Mouse (Mus musculus) lung, postnatal 14 days (tissue): ENCODE results near the gene 4931406P16Rik.

ENCODE experiments used
- DNase-seq: peaks from one replicate; pipeline ENCODE4 v3.0.0; 2021

Gene 4931406P16Rik

GRCm38 (mm10) chr7:34309186-34309764, 4.1 kb downstream of the 4931406P16Rik start:
- no peak for DNase-seq

GRCm38 (mm10) chr7:34308586-34308985, 4.8 kb downstream of the 4931406P16Rik start:
- DNase-seq = no peak

DNA sequence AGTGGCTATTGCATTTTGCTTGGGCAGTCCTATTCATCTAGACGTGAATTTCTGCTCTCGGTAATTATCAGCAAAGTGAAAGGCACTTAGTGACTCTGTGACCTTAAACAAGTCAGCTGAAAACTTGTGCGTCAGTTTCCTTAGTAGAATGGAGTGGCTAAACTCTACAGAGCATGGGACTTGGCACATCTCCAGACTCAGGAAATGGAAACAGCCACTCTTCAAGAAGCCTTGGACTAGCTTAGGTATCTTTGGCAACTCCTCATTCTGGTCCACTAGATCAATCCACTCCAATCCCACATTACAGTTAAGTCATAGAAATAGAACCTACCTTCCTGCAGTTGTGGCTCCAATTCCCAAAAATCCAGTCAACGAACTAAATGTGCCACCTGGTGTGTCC, 7.9 kb downstream of the 4931406P16Rik start:
- peak; percentile 63 for DNase-seq

DNA sequence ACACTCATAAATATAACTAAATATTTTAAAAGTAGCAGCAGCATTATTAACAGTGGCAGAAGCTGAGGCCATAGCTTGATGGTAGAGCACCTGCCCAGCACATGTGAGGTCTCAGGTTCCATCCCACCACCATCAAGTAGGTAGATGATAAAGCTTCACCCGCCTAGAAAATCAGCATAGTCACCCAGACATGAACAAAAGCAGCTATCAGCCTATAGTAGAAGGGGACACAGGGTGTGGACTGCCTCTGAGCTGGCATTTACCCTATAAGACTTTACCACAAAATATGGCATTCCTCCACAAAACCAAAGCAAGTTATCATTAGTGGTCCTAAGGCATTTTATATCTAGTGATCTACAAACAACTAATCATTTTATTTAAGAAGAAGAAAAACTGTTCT, 10.7 kb downstream of the 4931406P16Rik start:
- no peak for DNase-seq

DNA sequence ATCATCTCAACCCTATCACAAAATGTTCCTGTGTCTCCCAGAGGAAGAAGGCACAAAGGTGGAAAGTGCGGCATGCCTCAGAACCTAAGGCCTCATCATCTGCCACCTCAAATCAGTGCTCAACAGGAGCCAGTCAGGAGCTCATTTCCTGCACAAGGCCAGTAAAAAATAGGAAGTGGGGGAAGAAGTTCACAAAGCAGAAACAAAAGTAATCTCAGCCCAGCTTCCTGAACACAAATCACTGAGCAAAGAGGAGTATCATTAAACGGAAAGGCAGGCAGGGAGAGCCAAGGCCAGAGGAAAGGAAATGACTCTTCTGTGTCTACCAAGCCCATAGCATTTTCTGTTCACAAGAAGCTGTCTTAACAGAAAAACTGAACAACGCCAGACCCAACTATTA, 11.4 kb downstream of the 4931406P16Rik start:
- no peak for DNase-seq

GRCm38 (mm10) chr7:34298818-34299217, 14.5 kb downstream of the 4931406P16Rik start:
- no peak for DNase-seq

DNA sequence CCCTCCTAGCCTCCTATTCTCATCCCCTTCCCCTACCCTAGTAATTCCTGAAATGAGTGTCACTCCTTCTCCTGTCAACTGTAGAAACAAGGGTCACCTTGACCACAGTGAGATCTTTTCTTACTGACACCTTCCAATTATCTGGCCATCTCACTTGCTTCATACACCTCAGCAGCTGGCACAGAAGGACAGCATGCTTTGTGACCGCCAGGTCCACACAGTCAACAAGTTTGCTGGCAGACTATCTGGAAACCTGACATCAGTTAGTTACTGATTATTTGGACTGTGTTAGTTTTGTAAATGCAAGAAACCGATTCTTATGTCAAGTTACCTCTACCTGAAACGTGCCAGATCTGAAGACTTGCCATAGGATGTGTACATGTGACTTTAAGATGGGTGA, 17.2 kb downstream of the 4931406P16Rik start:
- DNase-seq = no peak

DNA sequence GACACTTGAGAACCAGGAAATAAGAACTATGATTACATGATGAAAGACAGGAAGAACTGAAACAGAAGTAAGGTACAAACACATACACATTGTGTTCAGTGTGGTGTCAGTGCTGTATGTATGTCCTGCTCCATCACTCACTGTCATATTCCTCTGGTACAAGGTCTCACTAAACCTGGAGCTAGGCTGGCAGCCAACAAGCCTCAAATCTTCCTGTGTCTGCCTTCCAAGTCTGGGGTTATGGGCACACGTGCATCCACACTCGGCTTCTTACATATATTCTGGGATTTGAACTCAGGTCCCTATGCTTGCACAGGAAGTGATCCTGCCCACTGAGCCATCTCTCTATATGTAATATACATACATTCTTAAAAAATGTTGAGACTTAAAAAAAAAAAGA, 20.7 kb downstream of the 4931406P16Rik start:
- no peak for DNase-seq

- peak; percentile 47 for DNase-seq
Measured at GRCm38 (mm10) chr7:34291265-34291664, 22.1 kb downstream of the 4931406P16Rik start.

GRCm38 (mm10) chr7:34290450-34291151, 22.8 kb downstream of the 4931406P16Rik start:
- DNase-seq = no peak

GRCm38 (mm10) chr7:34277656-34278055, 35.7 kb downstream of the 4931406P16Rik start:
- DNase-seq = no peak

- DNase-seq = no peak
Measured at GRCm38 (mm10) chr7:34276066-34276465, 37.3 kb downstream of the 4931406P16Rik start.

DNA sequence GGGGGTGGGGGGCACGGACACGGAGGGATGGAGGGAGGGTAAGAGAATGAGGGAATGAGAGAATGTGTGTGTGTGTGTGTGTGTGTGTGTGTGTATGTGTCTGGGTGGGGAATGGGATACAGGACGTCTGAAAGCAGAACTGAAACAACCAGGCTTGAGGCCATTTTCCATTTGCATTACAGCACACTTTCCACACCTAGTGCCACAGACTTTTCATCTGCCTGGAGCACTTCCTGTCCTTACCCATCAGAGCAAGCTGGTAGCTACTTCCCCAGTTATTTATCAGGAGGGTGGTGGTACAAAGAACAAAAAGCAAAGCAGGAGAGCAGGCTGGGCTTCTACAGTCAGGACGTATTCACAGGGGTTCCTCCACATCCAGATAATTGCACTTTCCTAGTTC, 40.9 kb downstream of the 4931406P16Rik start:
- no peak for DNase-seq

DNA sequence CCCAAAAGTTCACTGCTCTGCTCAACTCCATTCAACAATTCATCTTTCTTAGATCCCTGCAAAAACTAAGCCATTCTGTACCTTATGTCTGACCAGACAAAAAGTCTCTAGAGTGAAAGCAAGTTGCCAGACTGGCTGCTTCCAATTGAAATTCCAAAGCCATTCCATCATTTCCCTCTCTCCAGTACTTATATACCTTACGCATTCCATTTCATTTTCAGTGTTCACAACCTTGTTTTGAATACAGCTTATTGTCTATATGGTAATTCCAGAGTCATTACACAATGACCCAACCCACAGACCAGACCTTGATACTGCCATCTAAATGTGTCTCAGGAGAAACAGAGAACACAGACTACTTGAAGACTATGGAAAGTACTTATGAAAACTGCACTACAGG, 44.9 kb downstream of the 4931406P16Rik start:
- DNase-seq = no peak

GRCm38 (mm10) chr7:34266421-34266820, 46.9 kb downstream of the 4931406P16Rik start:
- no peak for DNase-seq

GRCm38 (mm10) chr7:34265876-34266346, 47.4 kb downstream of the 4931406P16Rik start:
- DNase-seq = peak; percentile 82

DNA sequence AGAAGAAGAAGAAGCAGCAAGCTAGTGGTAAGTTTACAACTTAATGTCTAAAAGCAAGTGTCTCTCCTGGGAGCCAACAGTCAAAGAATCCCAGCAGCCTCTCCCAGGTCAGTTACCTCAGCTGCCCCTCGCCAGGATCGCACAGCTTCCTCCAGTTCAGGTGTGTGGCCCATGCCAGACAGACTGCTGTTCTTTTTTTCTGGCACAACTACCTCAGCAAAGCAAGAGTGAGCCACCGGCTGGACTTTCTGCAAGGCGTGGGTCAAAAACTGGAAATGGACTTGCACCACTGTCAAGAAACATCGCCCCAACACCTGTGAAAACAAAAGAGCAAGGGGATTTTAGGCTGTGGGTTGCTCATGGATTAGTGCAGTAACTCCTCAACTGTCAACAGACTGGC, 49.9 kb downstream of the 4931406P16Rik start:
- DNase-seq = no peak

DNA sequence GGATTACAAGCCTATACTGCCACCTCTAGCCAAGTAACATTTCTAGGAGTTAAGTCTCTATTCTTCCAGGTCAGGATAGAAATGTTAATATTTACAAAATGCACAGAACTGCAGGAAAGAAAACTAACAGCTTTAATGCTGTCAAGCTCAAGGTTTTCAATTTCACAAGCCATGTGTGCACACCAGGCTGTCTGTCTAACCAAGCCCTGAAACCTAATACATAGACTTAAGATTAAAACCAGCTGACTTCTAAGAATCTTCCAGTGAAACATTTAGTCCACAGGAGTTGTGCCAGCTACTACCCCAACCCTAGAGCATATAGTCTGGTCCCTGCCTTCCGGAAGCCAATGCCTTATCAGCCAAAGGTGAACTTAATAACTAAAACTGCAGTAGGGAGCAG, 54.9 kb downstream of the 4931406P16Rik start:
- no peak for DNase-seq

DNA sequence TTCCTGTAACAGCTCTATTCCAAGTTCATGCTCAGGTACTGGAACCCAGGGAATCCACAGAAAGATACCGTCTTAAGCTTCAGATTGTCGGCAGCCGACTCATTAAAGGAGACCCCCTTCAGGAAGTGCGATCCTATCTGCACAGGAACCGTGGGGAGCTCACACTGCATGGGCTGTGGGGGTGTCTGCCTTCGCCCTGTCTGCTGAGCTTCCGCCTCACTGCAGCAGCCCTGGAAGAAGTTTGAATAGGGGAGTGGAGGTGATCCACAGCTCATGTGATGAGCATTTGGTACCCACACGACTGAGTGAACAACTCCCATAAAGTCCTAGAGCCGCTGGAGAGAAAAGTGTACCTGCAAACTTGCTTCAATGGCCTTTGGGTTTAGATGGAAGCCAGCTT, 56.1 kb downstream of the 4931406P16Rik start:
- DNase-seq = no peak

DNA sequence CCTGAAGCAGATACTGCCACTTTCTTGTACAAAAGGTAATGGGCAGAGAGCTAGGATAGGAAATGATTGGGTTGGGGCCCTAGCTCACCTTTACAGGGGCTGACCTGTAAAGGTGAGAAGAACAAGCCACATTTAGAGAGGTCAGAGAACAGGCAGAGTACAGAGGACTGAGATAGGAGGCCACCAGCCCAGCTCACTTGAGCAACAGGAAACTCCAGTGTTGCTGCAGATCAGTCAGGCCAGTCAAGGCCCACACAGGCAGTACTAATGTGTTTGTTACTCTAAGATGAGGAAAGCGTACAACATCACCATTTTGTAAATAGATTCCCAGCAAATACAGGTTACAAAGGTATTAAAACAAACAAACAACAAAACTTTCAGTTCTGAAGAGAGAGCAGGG, 57.4 kb downstream of the 4931406P16Rik start:
- no peak for DNase-seq

- DNase-seq = no peak
Measured at GRCm38 (mm10) chr7:34255137-34255536, 58.2 kb downstream of the 4931406P16Rik start.

DNA sequence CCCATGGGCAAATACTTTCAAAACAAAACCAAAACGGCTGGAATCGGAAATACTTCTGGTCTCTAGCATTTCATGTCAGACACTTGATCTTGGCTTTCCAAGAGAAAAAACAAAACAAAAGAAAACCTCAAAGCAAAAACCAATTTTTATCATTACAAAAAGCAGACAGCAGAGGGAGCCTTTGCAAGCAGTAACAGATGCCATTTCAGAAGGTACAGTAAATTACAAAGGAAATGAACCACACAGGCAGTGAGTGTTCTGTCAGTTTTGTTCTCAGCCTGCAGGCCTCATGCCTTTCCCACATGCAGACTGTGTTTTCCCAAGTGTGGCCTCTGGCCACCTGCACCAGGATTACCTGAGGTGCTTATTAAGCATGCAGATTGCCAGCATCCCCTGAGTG, 61.3 kb downstream of the 4931406P16Rik start:
- no peak for DNase-seq

- DNase-seq = no peak
Measured at GRCm38 (mm10) chr7:34250738-34251137, 62.6 kb downstream of the 4931406P16Rik start, which contains the start of gene Gm6096. Gm6096 (plus strand) TSS chr7:34251038.

- no peak for DNase-seq
Measured at GRCm38 (mm10) chr7:34246870-34247499, 66.4 kb downstream of the 4931406P16Rik start.
